Mouse (Mus musculus): ENCODE measurements around the gene Ier5.

DNA sequence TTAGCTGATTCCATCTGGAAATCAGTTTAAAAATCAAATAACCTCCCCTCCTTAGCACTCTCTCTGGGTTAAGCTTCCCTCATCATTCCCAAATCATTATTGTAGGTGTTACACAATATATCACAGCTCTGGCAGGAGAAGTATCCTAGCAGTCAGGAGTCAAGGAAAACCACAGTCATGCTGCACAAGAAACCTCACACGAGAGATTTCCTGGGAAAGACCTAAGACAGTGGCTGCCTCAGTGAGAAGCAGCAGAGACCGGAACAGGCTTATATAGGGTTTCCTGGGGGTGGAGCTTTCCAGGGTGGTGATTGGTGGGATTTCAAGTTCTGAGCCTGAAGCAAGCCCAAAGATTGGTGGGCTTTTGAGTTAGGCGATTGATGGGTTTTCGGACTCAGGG, 11.4 kb downstream of the Ier5 start:
- TF ChIP-seq POLR2A (IDR thresholded peaks at IDR 0.05; ENCODE audit: low read depth, low read length) (no peak), CTCF (conservative IDR thresholded peaks at IDR 0.05; ENCODE audit: insufficient read depth, insufficient read length, low read depth, low read length) (no peak)
